Mouse (Mus musculus): ENCODE measurements around the gene G6pc3.
A peak's percentile ranks its signal among the peaks of the same experiment; 100 is the strongest.

G6pc3 gene

DNA sequence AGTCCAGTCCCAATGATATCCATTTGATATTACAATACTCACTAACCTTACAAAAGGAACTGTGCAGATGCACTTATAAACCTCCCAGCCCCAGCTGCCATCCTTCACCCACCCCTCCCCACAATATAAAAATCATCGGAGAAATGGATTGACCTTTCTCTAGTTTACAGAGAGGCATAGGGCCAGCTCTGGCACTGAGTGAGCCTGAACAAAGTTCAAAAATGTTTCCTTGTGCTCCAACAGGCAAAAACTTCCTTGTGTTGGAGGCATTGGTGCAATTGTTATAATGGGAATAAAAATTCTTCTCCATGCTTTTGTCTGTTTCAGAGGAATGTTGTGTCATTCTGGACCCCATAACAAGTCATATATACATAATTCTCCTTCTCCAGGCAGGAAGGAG lies 3.2 kb upstream of the G6pc3 start:
- no peak for DNase-seq (ENCODE audit: low spot score in 2 of 2)

DNA sequence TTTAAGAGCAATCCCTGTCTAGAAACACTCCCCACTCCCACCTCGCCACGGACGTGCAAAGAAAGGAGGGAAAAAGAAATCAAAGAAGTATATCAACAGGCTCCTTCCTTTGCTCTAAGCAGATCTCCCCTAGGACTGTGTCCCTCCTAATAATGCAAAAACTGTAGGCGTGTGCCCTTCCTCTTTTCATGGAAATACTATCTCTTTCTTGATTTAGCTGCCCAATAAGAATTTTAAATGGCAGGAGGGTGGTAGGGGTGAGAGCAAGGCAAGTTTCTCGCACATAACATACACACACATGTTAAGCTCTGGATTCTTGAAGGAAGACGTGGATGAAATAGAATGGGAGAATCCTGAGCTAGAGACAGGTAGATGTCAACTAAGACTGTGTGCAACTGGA lies 440 bp upstream of the G6pc3 start:
- DNase-seq (ENCODE audit: low spot score in 2 of 2): no peak

DNA sequence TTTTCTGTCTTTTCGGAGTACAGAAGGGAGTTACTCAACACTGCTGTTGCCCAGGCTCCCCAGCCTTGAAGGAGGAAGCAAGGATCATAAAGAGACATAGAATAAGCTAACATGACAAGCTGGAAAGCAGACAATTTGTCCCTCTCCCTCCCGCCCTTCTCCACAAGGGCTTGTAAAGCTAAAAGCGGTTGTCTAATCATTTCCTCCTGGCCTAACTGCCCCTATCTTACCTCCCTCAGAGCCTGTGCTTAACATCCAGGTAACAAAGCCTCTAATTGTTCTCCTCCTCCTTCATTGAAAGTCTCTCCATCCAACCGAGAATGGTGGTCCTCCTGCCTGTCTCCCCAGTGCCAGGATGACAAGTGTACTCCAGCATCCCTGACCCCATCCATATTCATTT lies 1.4 kb downstream of the G6pc3 start:
- DNase-seq (ENCODE audit: low spot score in 2 of 2): no peak

DNA sequence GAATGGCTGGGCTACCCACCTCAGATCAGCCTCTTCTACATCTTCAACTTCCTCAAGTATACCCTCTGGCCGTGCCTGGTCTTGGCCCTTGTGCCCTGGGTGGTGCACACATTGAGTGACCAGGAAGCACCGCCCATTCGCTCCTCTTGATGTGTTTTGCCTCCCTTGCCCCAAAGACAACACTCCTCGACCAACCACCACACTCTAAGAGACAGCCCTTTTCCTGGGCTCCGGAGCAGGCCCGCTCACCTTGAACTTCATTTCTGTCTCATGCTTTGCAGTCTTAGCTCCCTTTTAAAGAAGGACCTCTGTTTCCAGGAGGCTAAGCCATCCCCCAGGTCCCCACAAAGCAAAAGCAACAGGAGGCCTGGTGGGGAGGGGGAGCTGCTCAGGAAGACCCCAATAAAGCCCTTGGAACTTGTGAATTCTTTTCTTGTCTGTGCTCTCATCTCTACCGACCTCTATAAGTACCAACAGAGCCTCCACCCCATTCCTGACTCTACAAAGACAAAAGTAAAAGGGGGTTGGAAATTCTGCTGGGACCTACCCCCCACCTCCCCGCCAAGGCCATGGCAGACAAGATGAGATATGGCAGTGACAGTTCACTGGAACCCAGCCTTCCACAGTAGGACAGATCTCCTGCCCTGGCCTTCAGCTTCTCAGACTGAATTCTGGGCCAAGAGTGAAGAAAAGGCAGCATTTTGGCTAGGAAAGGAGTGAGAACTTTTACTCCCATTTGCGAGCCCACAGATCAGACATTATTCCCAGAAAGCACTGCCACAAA lies 4.4 kb downstream of the G6pc3 start:
- no peak for DNase-seq (ENCODE audit: low spot score in 2 of 2)

DNA sequence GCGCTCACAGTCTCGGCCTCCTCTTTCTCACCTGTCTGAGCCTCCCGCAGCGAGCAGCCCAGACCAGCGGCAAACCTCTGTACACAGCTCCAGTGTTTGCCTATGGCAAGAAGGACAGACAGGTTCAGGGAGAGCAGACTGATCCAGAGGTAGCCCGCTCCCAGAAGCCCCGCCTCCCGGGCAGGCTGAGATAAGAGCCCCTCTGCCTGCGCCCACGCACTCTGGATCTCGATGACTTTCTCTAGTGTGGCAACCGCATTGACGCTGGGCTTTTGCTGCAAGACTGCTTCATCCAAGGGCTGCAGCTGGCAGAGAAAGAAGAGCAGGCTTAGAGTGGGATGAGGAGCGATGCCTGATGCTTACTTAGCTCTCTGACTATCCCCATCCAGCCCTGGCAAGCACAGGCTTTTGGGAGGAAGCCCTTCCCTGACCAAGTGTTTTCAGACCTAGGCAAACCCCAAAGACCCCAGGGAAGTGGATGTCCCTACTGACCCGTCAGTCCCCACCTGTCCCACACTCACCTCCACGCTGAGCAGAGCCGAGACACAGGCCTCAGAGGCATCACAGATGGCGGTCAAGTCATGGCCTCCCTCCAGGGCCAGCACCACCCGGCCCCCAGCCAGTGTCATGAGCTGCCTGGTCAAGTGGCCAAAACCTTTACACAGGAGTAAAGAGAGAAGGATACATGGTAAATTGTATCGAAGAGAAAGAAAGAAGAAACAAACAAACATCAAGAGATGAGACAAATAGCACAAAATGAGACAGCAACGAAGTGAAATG lies 6.8 kb downstream of the G6pc3 start:
- no peak for DNase-seq (ENCODE audit: low spot score in 2 of 2)

DNA sequence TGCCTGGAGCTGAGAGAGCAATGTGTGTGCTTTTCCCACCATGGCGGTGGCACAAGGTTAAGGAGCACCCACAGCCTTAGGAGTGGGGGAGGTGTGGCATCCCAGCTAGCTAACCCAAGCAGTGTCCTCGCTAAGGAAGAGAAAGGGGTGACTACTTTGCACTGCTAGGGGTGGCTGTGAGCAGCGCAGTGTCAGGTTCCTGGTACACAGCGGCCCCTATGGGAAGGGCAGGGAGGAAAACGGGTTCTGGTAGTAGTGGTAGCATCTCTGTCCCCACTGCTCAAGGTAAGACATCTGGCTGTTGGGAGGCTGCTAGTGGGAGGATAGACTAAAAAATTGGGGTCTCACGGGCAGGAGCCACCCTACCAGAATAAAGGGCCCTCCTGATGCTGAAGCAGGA lies 8.8 kb downstream of the G6pc3 start:
- DNase-seq (ENCODE audit: low spot score in 2 of 2): no peak

DNA sequence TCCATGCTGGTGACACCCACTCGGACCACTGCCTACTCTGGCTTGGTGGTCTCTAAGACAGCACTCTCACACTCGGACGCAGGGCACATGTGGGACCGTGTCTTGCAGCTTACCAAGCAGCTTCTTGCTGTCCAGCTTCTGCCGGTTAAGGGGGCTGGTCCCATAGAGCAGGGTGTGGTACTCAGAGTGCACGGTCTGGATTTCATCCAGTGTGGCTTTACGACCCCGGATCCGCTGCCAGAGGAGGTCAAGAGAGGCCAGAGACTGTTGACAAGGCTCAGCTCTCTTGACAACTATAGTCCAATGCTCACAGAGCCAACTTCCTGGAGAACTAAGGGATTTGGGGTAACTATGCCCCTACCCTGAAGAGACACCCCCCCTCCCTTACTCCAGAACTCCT lies 10.4 kb downstream of the G6pc3 start:
- no peak for DNase-seq (ENCODE audit: low spot score in 2 of 2)

DNA sequence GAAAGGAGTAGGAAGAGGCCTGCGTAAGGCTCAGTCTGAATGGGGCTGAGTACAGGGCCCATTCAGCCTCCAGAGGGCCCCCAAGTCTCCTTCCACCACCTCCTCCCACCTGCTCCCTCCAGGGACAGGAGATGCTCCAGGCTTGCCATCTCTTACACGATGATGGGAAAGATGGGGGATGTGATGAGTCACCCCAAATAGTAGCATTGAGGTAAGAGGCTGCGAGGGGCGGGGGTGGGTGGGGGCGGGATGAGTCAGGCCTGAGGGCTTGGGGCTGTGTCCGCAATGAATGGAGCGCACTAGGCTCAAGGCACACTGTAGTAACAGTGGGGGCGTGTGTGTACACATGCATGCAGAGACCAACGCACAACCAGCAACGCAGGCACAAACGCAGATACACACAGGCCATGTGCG lies 12.0 kb downstream of the G6pc3 start:
- no peak for DNase-seq (ENCODE audit: low spot score in 2 of 2)

DNA sequence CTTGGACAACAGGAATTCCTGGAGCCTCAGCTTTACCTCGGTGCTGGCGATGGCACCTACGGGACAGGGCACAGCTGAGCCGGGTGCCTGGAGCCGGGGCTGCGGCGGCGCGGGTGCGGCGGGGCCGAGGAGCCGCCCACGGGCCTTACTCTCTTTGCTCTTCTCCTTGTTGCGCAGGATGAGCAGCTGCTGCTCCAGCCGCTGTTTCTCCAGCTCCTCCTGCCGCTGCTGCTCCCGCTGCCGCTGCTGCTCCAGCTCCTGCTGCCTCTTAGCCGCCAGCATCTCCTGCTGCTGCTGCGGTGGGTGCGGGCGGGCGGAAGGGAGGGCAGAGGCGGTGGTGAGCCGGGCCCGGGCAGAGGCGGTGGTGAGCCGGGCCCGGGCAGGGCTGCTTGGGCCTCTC lies 17.1 kb downstream of the G6pc3 start:
- no peak for DNase-seq (ENCODE audit: low spot score in 2 of 2)

DNA sequence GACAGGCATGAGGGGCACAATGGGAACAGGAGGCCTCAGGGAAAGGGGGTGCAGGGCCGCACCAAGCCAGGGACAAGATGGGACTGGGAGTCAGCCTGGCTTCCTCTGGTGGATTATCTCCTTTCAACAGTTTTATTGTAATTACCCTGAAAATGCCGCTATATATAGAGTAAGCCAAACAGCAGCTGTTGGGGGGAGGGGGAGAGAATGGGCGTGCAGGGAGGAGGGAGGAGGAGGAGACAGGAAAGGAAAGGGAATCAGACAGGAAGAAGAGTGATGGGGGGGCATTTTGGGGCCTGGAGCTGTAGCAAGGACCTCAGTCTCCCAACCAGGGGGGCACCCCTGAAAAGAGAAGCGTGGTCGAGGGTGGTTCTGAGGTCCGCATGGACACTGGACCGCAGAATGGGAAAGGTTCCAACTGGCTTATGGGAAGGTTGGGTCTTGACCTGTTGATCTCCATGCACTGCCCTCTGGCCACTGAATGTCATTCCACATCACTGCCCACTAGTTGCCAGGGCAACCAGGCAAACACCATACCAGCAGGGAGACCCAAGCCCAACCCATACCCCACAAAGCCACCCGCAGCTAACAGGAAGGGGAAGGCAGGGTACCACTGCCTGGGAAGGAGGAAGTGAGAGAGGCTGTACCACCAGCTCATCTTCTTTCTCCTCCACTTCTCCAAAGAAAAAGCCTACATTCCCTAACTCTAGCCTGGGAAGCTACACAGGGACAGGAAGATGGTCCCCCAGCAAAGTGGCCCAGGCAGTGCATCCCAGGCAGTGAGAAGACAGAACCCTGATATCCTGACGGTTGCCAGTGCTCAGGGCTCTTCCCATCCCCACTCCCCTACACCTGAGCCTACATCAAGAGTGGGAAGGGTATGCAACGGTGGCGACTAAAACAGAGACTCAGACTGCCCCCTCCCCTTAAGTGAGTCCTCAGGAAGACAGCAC lies 18.7 kb downstream of the G6pc3 start:
- no peak for DNase-seq (ENCODE audit: low spot score in 2 of 2)

DNA sequence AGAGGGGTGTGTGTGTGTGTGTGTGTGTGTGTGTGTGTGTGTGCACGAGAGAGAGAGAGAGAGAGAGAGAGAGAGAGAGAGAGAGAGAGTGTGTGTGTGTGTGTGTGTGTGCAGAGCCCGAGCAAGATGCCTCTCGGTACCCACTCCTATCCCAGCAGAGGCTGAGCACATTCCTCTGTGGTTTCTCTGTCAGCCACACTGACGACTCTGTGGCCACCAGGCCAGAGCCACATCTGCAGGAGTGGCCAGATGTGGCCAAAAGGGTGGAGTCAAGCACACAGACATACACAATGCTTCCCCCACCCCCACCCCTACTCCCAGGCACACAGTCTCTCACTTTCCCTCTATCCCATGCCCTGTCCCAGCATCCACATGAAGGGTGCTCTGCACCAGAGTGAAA lies 19.4 kb downstream of the G6pc3 start:
- no peak for DNase-seq (ENCODE audit: low spot score in 2 of 2)

DNA sequence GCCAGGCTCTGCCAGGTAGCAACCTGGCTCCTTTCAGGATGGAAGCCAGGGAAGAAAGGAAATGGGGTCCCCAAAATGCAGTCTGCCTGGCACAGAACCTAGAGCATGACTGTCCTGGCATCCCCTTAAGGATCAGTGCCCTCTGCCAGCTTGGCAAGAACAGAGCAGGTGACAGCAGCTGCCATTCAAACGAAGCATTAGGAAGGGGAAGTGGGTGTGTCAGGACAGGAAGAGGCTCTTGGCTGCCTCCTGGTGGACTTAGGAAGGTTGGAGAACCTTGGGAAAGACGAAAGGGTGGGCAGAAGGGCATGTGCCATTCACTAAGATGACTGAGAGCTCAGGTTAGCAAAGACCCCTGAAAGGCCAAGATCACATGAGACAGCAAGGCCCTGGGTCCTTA lies 20.3 kb downstream of the G6pc3 start:
- peak in 1 of 2 experiments; percentile 54 for DNase-seq (ENCODE audit: low spot score in 2 of 2)

DNA sequence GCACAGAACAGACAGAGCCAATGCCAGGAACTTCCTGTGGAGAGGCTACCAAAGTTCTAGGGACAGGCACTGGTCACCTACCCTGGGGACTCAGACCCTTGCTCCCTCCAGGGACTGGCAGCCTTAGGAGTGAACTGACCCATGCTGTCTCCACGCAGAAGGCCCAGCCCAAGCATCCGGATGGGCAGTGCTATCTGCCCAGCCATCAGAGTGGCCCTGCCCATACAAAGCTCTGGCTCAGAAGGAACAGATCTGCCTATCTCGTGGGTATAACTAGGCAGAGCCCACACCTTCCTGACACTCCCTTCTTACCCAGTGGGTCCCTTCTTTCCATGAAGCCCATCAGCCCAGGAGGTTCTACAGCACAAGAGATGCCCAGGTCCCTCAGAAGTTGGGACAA lies 20.8 kb downstream of the G6pc3 start:
- DNase-seq (ENCODE audit: low spot score in 2 of 2): no peak

DNA sequence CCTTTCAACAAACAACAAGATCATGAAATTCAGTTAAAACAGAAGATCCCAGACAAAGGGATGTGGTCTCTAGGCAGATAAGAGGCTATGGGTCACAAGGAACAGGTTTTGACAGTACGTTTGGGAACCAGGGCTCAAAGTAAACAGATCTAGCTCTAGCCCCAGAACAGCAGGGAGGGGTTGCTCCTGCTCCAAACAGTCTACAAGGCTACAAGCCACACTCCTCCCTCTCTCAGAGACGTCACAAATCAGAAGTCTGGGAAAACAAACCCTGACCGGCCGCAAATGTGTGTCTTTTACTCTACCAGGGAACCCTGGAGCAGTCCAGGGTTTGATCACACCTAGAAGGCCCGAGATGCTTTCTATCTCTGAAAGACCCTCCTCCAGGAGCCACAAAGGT lies 21.6 kb downstream of the G6pc3 start:
- no peak for DNase-seq (ENCODE audit: low spot score in 2 of 2)

DNA sequence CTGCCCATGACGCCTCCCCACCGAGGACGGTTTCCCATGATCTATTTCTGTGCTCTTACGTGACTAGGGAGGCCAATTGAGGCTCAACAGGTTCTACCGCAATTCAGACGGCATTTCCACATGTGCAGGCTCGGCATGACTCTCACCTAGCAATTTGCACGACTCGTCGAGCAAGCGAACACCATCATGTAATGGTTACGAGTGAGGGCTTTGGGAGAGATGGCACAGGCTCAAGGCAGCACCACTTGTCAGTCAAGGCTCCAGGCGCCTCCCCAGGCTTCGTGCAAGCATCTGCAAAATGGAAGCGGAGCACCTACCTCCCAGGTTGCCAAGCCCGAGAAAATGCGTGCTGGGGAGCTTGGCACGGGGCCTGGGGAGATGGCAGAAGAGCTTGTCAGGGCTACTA lies 22.5 kb downstream of the G6pc3 start:
- DNase-seq (ENCODE audit: low spot score in 2 of 2): peak in 1 of 2 experiments; percentile 10

DNA sequence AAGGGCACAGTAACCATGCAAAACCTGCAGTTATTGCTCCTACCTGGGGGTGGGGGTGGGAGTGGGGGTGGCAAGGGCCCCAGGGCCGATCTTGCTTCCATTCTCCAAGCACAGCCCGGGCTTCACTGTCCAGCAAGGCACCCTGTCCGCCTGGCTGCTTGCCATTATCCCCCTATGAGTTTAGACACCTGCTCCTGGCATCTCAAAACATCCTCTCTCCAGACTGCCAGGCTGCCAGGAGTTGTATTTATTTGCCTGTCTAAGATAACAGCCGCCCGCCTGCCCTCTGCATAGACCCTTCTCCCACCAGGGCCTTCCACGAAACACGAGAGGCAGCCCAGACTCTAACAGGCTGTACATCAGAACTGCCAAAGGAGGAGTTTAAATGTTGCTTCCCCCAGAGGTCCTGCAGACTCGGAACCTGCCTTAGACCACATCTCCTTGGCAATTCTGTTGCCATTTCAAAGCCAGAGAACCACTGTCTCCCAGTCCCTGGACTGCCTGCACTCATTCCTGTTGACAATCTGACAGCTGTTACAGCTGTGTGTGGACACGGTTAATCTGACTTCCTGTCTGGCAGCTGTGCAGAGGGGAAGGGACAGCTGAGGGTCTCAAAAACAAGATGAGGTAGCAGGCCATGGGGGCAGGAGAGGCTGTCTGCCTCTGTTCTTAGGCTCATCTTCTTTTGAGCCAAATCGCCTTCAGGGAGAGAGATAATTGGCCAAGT lies 25.2 kb downstream of the G6pc3 start:
- DNase-seq (ENCODE audit: low spot score in 2 of 2): no peak

DNA sequence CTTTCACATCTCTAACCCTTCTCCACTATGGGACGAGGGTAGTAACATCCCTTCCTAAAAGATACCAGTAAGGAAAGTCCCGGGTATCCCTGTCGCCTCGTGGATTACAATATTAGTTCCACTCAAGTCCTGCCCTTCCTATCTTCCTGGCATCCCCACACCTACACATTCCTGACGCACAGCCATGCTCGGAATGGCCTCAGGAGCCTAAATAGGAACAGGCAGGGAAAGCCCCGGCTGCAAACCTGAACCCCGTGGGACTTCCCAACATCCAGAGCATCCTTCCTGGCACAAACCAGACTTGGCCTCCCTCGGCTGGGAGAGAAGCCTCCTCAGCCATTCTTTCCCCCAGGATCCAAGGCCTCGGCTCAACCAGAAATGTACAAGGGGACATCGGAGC lies 26.1 kb downstream of the G6pc3 start:
- DNase-seq (ENCODE audit: low spot score in 2 of 2): no peak

DNA sequence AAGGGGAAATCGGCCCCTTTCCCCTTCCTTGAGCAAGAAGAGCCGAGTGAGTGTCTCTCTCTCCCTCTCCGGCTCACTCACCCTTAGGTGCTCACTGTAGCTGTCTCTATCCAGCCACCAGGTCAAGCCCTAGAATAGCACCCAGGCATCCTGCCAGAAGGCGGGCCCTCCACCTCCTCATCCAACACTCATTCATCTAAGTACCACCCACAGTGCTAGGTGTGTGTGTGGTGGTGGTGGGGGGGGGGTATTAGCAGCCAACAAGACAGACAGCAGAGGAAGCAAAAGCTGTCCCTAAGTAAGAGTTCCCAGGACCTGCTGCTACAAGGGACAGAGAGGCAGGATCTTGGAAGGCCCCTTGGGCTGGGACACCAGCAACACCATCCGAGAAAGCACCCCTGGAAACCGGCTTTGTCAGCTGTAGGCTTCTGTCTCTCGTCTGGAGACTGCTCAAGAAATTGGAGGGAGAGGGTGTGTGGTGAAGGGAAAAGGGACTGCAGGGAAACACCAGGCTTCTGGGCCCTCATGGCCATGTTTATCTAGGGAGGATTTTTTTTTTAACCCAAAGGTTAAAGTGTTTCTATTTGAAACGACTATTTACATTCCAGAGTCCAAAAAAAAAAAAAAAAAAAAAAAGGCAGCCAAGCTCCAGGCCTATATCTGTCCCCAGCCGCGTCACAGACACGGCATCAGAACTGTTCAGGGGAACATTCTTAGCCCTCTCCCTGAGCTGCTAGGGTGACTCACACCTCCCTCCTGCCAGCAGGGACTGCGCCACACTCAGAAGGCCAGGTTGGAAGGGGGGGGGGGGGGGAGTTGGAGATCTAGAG lies 26.9 kb downstream of the G6pc3 start:
- no peak for DNase-seq (ENCODE audit: low spot score in 2 of 2)

DNA sequence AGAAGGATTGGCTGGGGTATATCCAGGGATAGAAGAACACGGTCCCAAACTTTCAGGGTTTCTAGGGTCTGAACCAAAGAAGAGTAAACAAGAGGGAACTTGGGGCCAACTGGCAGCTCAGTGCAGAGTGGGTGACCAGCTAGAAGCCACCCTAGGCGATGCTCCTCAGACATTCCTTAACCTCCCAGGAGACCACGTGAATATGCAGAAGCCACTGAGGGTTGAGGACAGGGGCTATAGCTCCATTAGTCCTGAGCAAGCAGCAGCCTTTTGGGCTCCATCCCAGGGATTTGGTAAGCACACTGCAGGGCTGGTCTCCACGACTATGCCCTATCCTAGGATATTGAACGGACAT lies 27.4 kb downstream of the G6pc3 start:
- no peak for DNase-seq (ENCODE audit: low spot score in 2 of 2)

DNA sequence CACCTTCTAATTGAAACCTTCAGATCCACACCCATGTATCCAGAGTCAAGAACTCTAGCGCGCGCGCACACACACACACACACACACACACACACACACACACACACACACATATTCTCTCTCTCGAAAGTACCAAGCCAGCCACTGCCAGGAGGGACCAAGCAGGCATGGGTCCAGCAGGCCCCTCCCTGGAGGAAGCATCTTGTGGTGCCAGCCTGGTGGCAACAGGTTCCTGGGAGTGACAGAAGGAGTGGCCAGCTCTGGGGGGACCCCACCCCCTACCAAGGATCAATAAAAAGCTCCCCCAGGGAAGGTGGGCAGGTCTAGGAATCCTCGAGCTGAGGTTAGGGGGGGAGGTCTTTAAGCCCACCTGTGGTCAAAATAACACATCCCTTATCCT lies 28.0 kb downstream of the G6pc3 start:
- no peak for DNase-seq (ENCODE audit: low spot score in 2 of 2)

Measured in spleen, postnatal 10 days (tissue).